Mouse (Mus musculus) induced T-regulatory cell, adult 2 months (primary cell): ENCODE results near the gene Cldn19.

Experiments
- DNase-seq: peaks from one replicate; pipeline ENCODE4 v3.0.0-alpha.2; 2012; ENCODE audit warnings: low read depth

Gene Cldn19

GRCm38 (mm10) chr4:119300761-119301160 is 45.5 kb downstream of the Cldn19 start:
- DNase-seq = no peak

GRCm38 (mm10) chr4:119301777-119302176 is 46.6 kb downstream of the Cldn19 start:
- no peak for DNase-seq

GRCm38 (mm10) chr4:119303291-119303690 is 48.1 kb downstream of the Cldn19 start:
- no peak for DNase-seq

GRCm38 (mm10) chr4:119305418-119305817 is 50.2 kb downstream of the Cldn19 start:
- DNase-seq = no peak
